Mouse (Mus musculus): ENCODE measurements around the gene Tpp1. TPM values are rescaled to one million over a fixed set of nuclear protein-coding genes. Genes with fewer than 3 reads are reported as not detected.
"Not testable (repeated sequence)": the region's sequence is repeated elsewhere in the genome, so short reads cannot be mapped to it uniquely, and the experiment has no call there.

Gene Tpp1
- total RNA-seq, 2 experiments from 2014 or later: 54.2 to 60.3 TPM

DNA sequence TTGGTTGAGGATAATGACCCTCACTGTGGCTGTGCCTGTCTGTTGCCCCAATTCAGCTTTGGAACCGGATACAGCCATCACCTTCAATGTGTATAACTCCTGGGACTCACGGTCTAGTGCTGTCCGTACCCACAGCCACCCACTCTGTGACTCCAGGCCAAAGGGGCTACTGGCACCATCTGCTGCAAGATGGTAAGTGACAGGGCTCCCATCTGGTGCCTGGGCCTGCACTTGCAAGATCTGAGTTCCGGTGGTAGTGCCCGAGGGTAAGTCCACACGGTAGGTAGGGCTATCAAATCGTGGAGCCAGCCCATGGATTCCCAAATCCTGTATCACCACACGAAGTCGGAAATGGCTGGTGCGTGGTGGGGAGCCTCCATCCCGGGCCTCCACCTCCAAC lies 12.3 kb upstream of the Tpp1 start:
- no peak for DNase-seq (ENCODE audit: low spot score in 2 of 2)
- intact Hi-C loops (cut with DNase I): no loop called here

- no peak for DNase-seq (ENCODE audit: low spot score in 2 of 2)
- intact Hi-C loops (cut with DNase I): no loop called here
Observed at GRCm38 (mm10) chr7:105762517-105763270, 10.7 kb upstream of the Tpp1 start.

GRCm38 (mm10) chr7:105761813-105762484 lies 9.9 kb upstream of the Tpp1 start:
- intact Hi-C loops (cut with DNase I): no loop called here
- no peak for DNase-seq (ENCODE audit: low spot score in 2 of 2)

GRCm38 (mm10) chr7:105753281-105753680 lies 1.2 kb upstream of the Tpp1 start:
- intact Hi-C loops (cut with DNase I): loop anchor here (2.0 kb wide), 1 partner anchor 58 kb away; the partner anchor contains the start of gene Mrpl17
- no peak for DNase-seq (ENCODE audit: low spot score in 2 of 2)

GRCm38 (mm10) chr7:105752716-105753115 lies 681 bp upstream of the Tpp1 start:
- intact Hi-C loops (cut with DNase I): loop anchor here (2.0 kb wide), 1 partner anchor 58 kb away; the partner anchor contains the start of gene Mrpl17

DNA sequence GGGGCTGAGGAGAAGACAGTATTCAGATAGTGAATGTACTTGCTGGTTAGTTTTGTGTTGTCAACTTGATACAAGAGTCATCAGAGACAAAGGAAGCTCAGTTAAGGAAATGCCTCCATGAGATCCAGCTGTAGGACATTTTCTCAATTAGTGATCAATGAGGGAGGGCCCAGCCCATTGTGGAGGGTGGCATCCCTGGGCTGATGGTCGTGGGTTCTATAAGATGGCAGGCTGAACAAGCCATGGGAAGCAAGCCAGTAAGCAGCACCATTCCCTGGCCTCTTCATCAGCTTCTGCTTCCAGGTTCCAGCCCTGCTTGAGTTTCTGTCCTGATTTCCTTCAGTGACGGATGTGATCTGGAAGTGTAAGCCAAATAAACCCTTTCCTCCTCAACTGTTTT lies 4.3 kb downstream of the Tpp1 start:
- no peak for DNase-seq (ENCODE audit: low spot score in 2 of 2)
- intact Hi-C loops (cut with DNase I): loop anchor here (2.0 kb wide), 1 partner anchor 21 kb away; no protein-coding TSS in a partner anchor

More at GRCm38 (mm10) chr7:105752716-105753115, 681 bp upstream of the Tpp1 start:
- DNase-seq (ENCODE audit: low spot score in 2 of 2): no peak

DNA sequence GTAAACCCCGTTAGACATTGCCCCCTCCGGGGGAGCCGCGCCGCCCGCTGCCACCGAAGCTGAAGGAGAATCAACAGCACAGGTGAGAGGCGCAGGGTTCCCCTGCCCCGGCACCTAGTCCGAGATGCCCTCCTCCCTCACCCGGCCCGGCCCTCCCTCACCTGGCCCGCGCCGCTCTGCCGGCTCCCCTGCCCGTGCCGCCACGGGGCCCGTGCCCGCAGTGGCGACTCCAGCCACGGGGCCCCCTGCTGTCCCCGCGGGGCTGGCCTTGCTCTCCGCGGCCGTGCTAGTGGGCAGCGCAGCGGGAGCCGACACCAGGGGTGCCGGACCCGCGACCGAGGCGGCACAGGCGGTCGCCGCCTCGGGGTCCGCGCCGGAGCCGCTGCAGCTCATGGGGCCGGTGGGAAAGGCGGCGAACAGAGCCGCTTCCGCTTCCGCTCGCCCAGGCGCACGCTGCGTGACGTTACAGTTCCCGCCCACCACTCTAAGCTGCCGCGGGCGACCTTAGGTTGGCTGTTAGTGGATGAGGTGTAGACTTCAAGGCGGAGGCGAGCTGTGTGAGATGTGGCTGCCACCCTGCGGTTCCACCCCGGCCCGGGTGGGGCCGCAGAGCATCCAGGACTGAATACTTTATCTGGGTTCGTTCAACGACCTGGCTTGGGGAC lies 8.0 kb downstream of the Tpp1 start, which contains the start of gene Taf10:
Gene Taf10 (minus strand): TSS at position 436 of the 665 bp plus-strand sequence.
- intact Hi-C loops (cut with DNase I): loop anchor here (2.0 kb wide), 2 partner anchors 67 to 187 kb away; partner anchors contain the start of gene Mrpl17
- peak; percentile 87 to 93 for DNase-seq (ENCODE audit: low spot score in 2 of 2)

DNA sequence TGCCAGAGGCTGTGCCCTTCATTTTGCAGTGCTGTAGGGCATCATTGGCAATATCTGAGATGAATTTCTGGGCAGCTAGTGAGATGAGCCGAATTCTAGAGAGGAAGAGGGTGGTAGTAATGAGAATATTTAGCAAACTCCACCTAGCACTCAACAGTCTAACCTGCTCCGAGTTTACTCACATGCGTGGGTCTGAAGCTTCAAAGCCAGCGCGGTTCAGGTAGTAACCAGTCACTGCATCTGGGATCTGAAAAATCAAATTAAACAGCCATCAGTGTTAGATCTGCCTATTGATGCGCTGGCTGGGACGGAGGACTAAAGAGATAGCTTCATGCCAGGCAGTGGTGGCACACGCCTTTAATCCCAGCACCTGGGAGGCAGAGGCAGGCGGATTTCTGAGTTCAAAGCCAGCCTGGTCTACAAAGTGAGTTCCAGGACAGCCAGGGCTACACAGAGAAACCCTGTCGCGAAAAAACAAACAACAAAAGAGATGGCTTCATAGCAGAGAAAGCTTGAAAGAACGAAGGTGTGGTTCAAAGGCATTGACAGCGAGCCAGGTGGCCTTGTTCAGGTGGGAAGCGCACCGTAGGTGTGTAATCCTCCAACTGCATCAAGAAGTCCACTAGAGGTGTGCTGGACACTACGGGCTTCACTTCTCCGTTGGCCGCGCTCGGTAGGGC lies 8.6 kb downstream of the Tpp1 start:
- DNase-seq (ENCODE audit: low spot score in 2 of 2); intact Hi-C loops (cut with DNase I): not testable (repeated sequence)

DNA sequence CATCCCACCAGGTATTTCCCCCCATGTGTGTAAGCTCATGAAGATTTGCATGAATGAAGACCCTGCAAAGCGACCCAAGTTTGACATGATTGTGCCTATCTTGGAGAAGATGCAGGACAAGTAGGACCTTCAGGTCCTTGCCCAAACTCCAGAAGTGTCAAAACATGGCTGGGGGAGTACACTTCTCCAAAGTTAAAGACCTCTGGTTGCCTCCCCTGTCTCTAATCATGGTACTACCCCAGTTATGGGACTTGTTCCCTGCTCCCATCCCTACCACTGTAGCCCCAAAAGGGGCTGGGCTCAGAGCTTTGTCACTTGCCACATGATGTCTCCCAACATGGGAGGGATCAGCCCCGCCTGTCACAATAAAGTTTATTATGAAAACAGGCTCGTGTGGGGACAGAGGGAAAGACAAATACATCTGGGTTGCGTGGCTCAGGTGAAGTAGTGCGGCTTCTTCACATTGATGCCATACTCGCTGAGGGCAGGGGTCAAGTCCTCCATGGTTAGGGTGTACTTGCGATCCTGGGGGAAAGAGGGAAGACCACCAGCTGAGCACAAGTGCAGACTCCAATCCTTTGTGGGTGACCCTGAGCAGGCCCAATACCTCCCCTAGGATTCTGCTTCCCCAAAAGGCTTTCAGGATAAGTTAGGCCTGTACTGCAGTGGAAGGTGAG lies 9.4 kb downstream of the Tpp1 start:
- DNase-seq (ENCODE audit: low spot score in 2 of 2); intact Hi-C loops (cut with DNase I): not testable (repeated sequence)

DNA sequence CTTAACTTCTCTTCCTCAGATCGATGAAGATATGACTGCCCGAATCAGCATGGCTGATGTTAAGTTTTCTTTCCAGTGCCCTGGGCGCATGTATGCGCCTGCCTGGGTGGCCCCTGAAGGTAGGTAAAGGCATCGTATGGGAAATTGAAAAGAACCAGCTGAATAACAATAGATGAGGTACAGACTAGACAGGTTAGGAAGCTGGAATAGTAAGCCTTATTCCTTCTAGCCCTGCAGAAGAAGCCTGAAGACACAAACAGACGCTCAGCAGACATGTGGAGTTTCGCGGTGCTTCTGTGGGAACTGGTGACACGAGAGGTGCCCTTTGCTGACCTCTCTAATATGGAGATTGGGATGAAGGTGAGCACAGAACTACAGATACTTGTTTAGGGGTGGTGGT lies 10.1 kb downstream of the Tpp1 start:
- DNase-seq (ENCODE audit: low spot score in 2 of 2): no peak
- intact Hi-C loops (cut with DNase I): no loop called here

DNA sequence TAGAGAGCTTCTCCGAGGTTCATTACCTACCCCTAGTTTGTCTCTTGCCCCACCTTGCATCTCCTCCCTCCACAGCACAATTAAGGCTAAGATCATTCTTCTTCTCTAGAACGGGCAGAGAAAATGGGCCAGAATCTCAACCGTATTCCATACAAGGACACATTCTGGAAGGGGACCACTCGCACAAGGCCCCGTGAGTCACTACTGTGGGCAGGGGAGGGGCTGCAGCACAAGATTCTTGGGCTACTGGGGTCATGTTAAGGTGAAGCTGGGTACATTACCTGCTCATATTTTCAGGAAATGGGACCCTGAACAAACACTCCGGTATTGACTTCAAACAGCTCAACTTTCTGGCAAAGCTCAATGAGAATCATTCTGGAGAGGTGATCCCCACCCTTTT lies 11.2 kb downstream of the Tpp1 start:
- DNase-seq (ENCODE audit: low spot score in 2 of 2): no peak
- intact Hi-C loops (cut with DNase I): no loop called here

DNA sequence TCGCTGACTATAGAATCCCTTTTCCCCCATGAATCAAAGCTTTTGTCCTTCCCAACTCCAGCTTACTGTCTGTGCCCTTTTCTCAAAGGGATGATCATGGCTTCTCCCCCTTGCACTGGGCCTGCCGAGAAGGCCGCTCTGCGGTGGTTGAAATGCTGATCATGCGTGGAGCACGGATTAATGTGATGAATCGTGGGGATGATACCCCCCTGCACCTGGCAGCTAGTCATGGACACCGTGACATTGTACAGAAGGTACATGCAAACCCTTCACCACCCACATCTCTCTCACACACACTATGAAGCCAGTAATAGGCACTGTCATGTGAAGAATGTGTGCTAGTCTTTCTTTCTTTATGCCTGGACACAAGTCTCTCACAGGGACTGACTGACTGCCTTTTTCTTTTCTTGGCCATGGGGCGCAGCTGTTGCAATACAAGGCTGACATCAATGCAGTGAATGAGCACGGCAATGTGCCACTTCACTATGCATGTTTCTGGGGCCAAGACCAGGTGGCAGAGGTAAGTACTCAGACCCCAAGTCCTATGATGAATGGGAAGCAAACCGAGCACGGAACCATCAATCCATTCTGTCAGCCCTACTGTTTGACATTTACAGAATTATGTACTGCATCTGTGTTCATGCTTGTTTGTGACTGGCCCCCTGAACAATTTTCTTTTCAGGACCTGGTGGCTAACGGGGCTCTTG lies 11.8 kb downstream of the Tpp1 start:
- intact Hi-C loops (cut with DNase I): no loop called here
- DNase-seq (ENCODE audit: low spot score in 2 of 2): no peak

GRCm38 (mm10) chr7:105738948-105739347 lies 13.1 kb downstream of the Tpp1 start:
- no peak for DNase-seq (ENCODE audit: low spot score in 2 of 2)
- intact Hi-C loops (cut with DNase I): loop anchor here (10.0 kb wide), 1 partner anchor 94 kb away; the partner anchor contains the start of genes Arfip2, Gm45799 and Timm10b

DNA sequence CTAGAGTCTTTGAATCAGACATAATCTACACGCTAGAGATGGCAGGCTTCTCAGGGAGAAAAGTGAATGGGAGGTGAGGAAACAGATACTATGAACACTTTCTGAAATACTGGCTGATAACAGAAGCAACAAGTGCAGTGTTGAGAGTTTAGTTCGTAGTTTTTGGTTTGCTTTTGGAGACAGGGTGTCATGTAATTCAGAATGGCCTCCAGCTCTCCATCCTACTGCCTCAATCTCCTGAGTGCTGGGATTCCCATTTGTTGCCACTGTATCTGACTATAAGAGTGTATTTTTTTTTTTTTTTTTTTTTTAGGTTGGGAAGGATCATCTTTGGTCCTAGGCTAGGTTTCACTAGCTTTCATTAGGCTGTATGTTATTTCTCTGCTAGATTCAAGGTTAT lies 13.7 kb downstream of the Tpp1 start:
- intact Hi-C loops (cut with DNase I): loop anchor here (10.0 kb wide), 1 partner anchor 93 kb away; the partner anchor contains the start of genes Arfip2, Gm45799 and Timm10b
- no peak for DNase-seq (ENCODE audit: low spot score in 2 of 2)

DNA sequence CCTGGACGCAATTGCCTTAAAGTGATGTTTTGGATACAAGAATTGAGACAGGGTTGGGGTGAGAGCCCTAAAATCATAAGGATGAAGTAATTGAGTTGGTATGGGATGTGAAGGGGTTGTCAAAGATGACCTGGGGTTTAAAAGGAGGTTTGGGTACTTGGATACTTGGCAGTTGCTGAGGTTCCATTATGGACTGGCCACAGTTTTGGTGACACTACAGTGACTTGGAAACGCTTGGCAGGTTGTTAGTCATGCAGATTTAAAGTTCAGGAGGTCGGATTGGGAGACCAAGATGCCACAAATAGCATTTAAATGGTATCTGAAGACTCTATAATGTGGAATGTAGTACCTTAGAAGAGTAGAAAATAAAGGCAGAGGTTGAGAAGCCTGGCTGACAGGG lies 14.4 kb downstream of the Tpp1 start:
- intact Hi-C loops (cut with DNase I): loop anchor here (10.0 kb wide), 1 partner anchor 93 kb away; the partner anchor contains the start of genes Arfip2, Gm45799 and Timm10b

GRCm38 (mm10) chr7:105736911-105737521 lies 15.0 kb downstream of the Tpp1 start, which contains the start of gene Rrp8:
Rrp8 (minus strand) TSS chr7:105737385.
- intact Hi-C loops (cut with DNase I): loop anchor here (10.0 kb wide), 1 partner anchor 92 kb away; the partner anchor contains the start of genes Arfip2, Gm45799 and Timm10b
- DNase-seq (ENCODE audit: low spot score in 2 of 2): peak; percentile 27 to 51

More for the DNA sequence above, 14.4 kb downstream of the Tpp1 start:
- no peak for DNase-seq (ENCODE audit: low spot score in 2 of 2)

DNA sequence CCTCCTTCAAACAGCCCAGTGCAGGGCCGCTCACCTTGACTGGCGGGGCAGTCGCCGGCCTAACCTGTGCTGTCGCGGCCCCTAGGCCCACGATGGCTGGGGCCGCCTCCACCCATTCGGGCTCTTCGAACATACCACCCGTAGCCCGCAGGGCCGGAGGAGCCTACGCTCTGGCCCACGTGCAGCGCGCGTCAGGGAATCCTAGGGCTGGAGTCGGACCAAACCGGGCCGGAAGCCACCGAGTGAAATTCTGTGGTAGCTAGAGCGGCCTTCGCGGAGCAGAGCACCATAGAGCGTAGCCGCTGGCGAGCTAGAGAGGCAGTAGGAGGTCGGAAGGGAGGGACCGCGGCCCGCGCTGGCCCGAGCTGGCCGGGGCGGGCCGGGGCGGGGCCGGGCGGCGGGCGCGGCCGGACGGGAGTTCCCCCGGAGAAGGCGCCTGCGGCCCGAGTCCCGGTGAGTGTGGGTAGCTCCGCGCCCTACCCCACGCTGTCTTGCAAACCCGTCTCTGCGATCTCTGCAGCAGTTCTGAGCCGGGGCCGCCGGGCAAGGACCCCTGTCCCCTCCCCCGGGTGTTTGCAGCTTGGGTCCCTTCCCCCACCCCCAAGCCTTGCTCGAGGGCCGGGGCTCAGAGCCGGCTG lies 15.7 kb downstream of the Tpp1 start, which contains the start of gene Ilk:
Gene Ilk (plus strand): TSS at position 329 of the 638 bp plus-strand sequence.
- intact Hi-C loops (cut with DNase I): loop anchor here (10.0 kb wide), 1 partner anchor 92 kb away; the partner anchor contains the start of genes Arfip2, Gm45799 and Timm10b
- DNase-seq (ENCODE audit: low spot score in 2 of 2): peak; percentile 93 to 95

Data from left cerebral cortex, postnatal 25 days (tissue).